Mouse (Mus musculus) cerebellum, postnatal 4 days (tissue): ENCODE measurements around the gene Gm21921.
"Not testable (repeated sequence)": the region's sequence is repeated elsewhere in the genome, so short reads cannot be mapped to it uniquely, and the experiment has no call there.

ENCODE experiments used
- DNase-seq, 2 experiments: peaks; one replicate each; pipeline ENCODE4 v3.0.0; 2022; ENCODE audit warnings: low spot score in 2 of 2, mixed read lengths in 1 of 2

Gm21921 gene

DNA sequence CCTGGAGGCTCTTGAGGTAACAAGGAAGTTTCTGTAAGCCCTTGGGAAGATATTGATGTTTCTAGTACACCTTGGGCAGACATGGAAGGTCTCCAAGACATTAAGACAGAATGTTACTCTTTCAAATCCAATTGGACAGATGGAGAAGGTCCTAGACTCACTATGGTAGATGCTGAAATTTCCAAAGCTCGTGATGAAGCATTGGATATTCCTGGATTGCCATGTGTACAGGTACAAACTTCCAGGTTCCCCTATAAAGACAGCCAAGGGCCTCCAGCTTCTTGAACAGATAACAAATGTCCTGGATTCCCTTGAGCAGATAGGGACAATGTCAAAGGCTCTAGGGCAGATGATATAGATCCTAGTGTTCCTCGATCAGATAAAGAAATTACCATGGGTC lies at the start of gene Gm21921:
TSS of gene Gm21921 (minus strand) at position 101 of the 400 bp plus-strand sequence.
- not testable (repeated sequence) for DNase-seq
